Mouse (Mus musculus) kidney, embryonic 16.5 days (tissue): ENCODE measurements around the gene Tmem229b. TPM values are rescaled to one million over a fixed set of nuclear protein-coding genes. Genes with fewer than 3 reads are reported as not detected.
A peak's percentile ranks its signal among the peaks of the same experiment; 100 is the strongest.

ENCODE experiments used
- ATAC-seq: fragments of 200-750 bp; cut with Nextera tagmentation; 2 replicates; pipeline ENCODE4 v1.8.0; 2017; ENCODE audit warnings: moderate TSS enrichment; ENCODE audit not compliant: low FRiP score, low TSS enrichment
- H3K27ac ChIP-seq: fragments of 300-500 bp; sonication (generic); 2 replicates; pipeline ENCODE4 v1.5.1; 2014; ENCODE audit warnings: low read length
- H3K27me3 ChIP-seq: fragments of 300-500 bp; sonication (generic); 2 replicates; pipeline ENCODE4 v1.6.1; 2014; ENCODE audit warnings: low read length, control low read depth, mixed read lengths; ENCODE audit not compliant: insufficient read depth
- H3K36me3 ChIP-seq: fragments of 300-500 bp; sonication (generic); 2 replicates; pipeline ENCODE4 v1.6.1; 2014; ENCODE audit warnings: low read length, control low read depth, mixed read lengths; ENCODE audit not compliant: insufficient read depth
- H3K4me1 ChIP-seq: fragments of 300-500 bp; sonication (generic); 2 replicates; pipeline ENCODE4 v1.6.1; 2014; ENCODE audit warnings: low read length, control low read depth, mixed read lengths; ENCODE audit not compliant: insufficient read depth
- H3K4me2 ChIP-seq: fragments of 300-500 bp; sonication (generic); replicated peaks from 2 replicates; pipeline ENCODE4 v1.6.1; 2014; ENCODE audit warnings: low read depth, low read length
- H3K4me3 ChIP-seq: fragments of 300-500 bp; sonication (generic); 2 replicates; pipeline ENCODE4 v1.5.1; 2014; ENCODE audit warnings: mild to moderate bottlenecking, low read length
- H3K9ac ChIP-seq: fragments of 300-500 bp; sonication (generic); replicated peaks from 2 replicates; pipeline ENCODE4 v1.6.1; 2014; ENCODE audit warnings: low read length
- H3K9me3 ChIP-seq: fragments of 300-500 bp; sonication (generic); 2 replicates; pipeline ENCODE4 v1.6.1; 2016; ENCODE audit warnings: low read length, control low read depth
- WGBS: fragments of 180-500 bp; shearing (Covaris S2); extraction: QIAGEN DNeasy Blood & Tissue Kit; methylation state at CpG from one replicate; pipeline ENCODE4 v1.1.7; 2014; 5-methylcytosine and 5-hydroxymethylcytosine counted together
- polyA plus RNA-seq: library from polyadenylated mRNA; unstranded; fragments of >200 nt; fragmentation: Nextera tagmentation; extraction: Ambion mirVana; gene quantifications from 2 replicates; pipeline ENCODE4 v1.2.1, GENCODE M21; 2015

Gene Tmem229b
- polyA plus RNA-seq, 1 experiment from 2014 or later = 4.7 TPM

DNA sequence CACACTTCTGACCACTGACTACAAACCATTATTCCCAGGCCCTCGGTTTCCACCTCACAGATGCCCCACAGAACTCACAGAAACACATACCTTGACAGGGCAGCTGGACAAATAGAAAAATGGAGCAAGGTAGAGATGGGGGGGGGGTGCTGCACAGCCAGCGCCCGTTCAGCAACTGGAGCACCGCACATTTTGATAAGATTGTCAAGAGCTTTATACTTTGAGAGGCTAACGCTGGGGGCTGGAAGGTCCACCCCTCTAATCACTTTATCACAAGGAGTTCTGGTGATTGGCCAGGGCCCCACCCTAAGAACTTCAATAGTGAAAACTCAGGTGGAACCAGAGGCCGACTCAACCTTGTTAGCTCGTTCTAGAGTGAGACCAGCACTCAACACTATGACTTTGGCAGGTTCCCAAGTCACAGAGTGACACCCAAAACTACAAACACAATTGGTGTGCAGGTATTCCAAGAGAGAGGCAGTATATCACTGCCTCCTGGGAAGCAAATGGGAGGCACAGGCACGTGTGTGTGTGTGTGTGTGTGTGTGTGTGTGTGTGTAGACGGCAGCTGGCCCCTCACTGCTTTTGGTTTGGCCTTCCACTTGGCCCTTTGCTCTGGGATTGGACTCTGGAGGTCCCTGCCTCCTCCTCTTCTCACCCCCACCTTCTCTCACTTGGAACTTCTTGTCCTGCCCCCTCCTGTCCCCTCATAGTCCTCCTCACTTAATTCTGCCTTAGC is 24.0 kb downstream of the Tmem229b start:
- no peaks in the 10 kb centered on the region for H3K27me3 ChIP-seq
- no peaks in the 10 kb centered on the region for H3K9me3 ChIP-seq
- ATAC-seq = no peak
- H3K4me2 ChIP-seq = no peak overlapping the region
- no peaks in the 10 kb centered on the region for H3K36me3 ChIP-seq
- WGBS = 54% methylated on average over 9 of the region's 9 CpGs
- no peaks in the 10 kb centered on the region for H3K4me1 ChIP-seq
- H3K9ac ChIP-seq = no peak overlapping the region
- no peak overlapping the region for H3K27ac ChIP-seq
- no peak overlapping the region for H3K4me3 ChIP-seq

DNA sequence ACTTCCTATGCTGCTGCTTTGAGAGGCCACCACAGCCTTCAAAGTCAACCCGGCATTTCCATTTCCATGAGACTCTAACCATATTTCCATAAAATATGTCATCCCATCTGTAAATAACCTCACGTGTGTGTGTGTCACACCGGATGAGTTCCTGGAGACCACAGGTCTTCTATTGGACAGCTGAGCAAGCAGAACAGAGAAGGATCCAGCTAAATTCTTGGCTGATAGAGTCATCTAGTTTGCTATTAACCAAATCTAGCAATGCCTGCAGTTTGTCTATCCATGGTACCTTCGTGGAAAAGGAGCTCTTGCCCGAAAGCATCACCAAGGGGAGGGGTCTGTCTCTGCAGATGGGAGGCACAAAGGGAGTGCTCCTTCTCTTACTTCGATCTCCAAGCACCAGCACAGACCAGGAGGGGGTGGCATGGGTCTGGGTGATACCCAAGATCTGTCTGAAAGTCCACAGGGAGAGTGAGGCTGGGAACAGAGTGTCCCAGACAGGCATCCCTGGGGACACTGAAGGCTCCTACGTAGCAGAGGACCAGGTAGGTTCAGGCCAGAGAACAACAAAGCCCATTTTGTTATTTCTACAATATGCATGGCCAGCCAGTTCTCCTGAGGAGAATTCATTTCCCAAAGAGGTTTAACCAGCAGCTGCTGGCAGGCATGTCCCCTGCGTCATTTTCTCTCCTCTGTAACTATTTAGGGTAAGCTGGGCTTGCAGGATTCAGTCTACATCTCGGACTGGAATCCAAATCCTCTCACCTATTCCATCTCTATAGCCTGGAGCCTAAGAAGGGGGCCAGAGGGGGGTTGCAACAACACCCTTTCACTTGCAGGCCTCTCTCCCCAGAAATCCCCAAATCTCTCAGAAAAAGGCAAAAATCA is 25.2 kb downstream of the Tmem229b start:
- 62% methylated on average over 9 of the region's 9 CpGs for WGBS
- peak; percentile 64 for ATAC-seq
- no peak overlapping the region for H3K27ac ChIP-seq

GRCm38 (mm10) chr12:78981131-78981530 is 26.3 kb downstream of the Tmem229b start:
- WGBS = 69% methylated on average over 2 of the region's 2 CpGs
- no peaks in the 10 kb centered on the region for H3K27me3 ChIP-seq
- no peak overlapping the region for H3K9ac ChIP-seq
- H3K27ac ChIP-seq = no peak overlapping the region
- ATAC-seq = no peak
- H3K4me1 ChIP-seq = no peaks in the 10 kb centered on the region
- H3K4me3 ChIP-seq = no peak overlapping the region
- H3K36me3 ChIP-seq = no peaks in the 10 kb centered on the region
- no peaks in the 10 kb centered on the region for H3K9me3 ChIP-seq
- no peak overlapping the region for H3K4me2 ChIP-seq

More for the DNA sequence above, 25.2 kb downstream of the Tmem229b start:
- H3K4me1 ChIP-seq = no peaks in the 10 kb centered on the region
- no peak overlapping the region for H3K9ac ChIP-seq
- H3K4me3 ChIP-seq = no peak overlapping the region
- H3K9me3 ChIP-seq = no peaks in the 10 kb centered on the region
- H3K27me3 ChIP-seq = no peaks in the 10 kb centered on the region
- H3K4me2 ChIP-seq = no peak overlapping the region
- H3K36me3 ChIP-seq = no peaks in the 10 kb centered on the region

DNA sequence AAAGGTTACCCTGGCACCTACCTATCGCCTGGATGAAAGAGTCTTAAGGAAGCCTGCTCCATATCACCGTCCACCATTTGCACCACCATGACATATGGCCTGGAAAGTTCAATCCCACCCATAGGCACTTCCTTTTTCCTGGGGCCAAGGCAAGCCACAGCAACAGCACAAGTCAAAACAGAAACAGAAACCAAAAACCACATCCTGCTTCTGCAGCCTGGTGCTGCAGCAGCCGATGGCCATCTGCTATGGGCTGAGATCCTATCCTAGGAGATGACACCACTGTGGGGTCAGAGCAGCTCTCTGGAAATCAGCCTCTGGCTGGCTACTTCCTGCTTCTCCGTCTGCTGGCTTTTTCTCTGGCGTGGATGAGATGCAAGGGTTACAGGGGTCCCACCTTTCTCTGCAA is 26.7 kb downstream of the Tmem229b start:
- 58% methylated on average over 5 of the region's 5 CpGs for WGBS
- no peaks in the 10 kb centered on the region for H3K27me3 ChIP-seq
- H3K36me3 ChIP-seq = no peaks in the 10 kb centered on the region
- H3K9me3 ChIP-seq = no peaks in the 10 kb centered on the region
- H3K4me1 ChIP-seq = no peaks in the 10 kb centered on the region
- no peak for ATAC-seq
- H3K27ac ChIP-seq = no peak overlapping the region
- no peak overlapping the region for H3K4me3 ChIP-seq
- no peak overlapping the region for H3K9ac ChIP-seq
- no peak overlapping the region for H3K4me2 ChIP-seq

- no peak for ATAC-seq
- no peaks in the 10 kb centered on the region for H3K27me3 ChIP-seq
- H3K4me3 ChIP-seq = no peak overlapping the region
- H3K4me2 ChIP-seq = no peak overlapping the region
- H3K27ac ChIP-seq = no peak overlapping the region
- no peaks in the 10 kb centered on the region for H3K9me3 ChIP-seq
- 89% methylated on average over 4 of the region's 4 CpGs for WGBS
- no peak overlapping the region for H3K9ac ChIP-seq
- no peaks in the 10 kb centered on the region for H3K36me3 ChIP-seq
- H3K4me1 ChIP-seq = no peaks in the 10 kb centered on the region
Observed at GRCm38 (mm10) chr12:78977552-78977951, 29.9 kb downstream of the Tmem229b start.

DNA sequence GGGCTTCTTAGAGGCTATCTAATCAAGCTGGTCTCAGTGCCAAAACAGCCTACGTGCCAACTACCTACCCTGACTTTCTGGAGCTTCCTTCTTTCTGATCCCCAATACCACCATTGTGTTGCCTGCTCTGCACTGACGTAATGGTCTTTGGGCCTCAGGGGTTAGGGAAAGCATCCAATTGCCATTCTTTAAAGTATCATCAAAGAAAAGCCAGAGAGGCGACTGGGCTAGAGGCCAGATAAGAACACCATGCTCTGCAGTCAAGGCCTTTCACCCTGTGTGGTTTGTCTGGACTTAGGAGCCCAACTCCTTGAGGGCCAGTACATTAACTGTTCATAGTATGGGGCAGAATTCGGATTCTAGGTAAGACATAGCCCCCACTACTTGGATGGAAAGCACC is 30.3 kb downstream of the Tmem229b start:
- H3K4me1 ChIP-seq = no peaks in the 10 kb centered on the region
- no peak for ATAC-seq
- WGBS = 75% methylated on average over 4 of the region's 4 CpGs
- H3K27ac ChIP-seq = no peak overlapping the region
- no peaks in the 10 kb centered on the region for H3K9me3 ChIP-seq
- H3K4me3 ChIP-seq = no peak overlapping the region
- H3K4me2 ChIP-seq = no peak overlapping the region
- no peaks in the 10 kb centered on the region for H3K36me3 ChIP-seq
- no peak overlapping the region for H3K9ac ChIP-seq
- H3K27me3 ChIP-seq = no peaks in the 10 kb centered on the region

- WGBS = 91% methylated on average over 4 of the region's 4 CpGs
- Histone ChIP-seq H3K4me1 (no peaks in the 10 kb centered on the region), H3K9me3 (no peaks in the 10 kb centered on the region)
Observed at GRCm38 (mm10) chr12:78975836-78976235, 31.6 kb downstream of the Tmem229b start.

DNA sequence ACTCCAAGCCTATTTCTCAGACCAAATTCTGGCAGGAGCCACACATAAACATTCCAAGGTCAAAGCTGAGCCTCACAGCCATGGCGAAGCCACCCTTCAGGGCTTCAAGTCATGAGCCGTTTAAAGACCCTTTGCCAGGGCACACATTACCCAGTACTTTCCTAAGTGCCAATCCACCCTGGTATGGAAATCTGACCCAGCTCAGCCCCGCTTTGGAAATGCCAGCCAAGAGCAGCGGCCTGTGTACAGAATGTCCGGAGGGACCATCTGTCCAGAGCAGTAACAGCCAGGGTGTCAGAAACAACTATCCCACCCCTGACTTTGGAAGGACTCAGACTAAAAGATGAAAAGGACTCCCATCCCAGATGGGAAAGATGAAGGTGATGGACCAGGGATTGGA is 32.7 kb downstream of the Tmem229b start:
- H3K4me1 ChIP-seq = no peaks in the 10 kb centered on the region
- ATAC-seq = no peak
- no peaks in the 10 kb centered on the region for H3K27me3 ChIP-seq
- H3K9ac ChIP-seq = no peak overlapping the region
- H3K36me3 ChIP-seq = no peaks in the 10 kb centered on the region
- no peak overlapping the region for H3K4me2 ChIP-seq
- no peak overlapping the region for H3K27ac ChIP-seq
- H3K9me3 ChIP-seq = no peaks in the 10 kb centered on the region
- no peak overlapping the region for H3K4me3 ChIP-seq
- WGBS = 82% methylated on average over 5 of the region's 5 CpGs

More at GRCm38 (mm10) chr12:78975836-78976235, 31.6 kb downstream of the Tmem229b start:
- H3K4me2 ChIP-seq = no peak overlapping the region
- H3K36me3 ChIP-seq = no peaks in the 10 kb centered on the region
- no peak for ATAC-seq
- no peak overlapping the region for H3K9ac ChIP-seq
- no peak overlapping the region for H3K4me3 ChIP-seq
- H3K27me3 ChIP-seq = no peaks in the 10 kb centered on the region
- no peak overlapping the region for H3K27ac ChIP-seq

DNA sequence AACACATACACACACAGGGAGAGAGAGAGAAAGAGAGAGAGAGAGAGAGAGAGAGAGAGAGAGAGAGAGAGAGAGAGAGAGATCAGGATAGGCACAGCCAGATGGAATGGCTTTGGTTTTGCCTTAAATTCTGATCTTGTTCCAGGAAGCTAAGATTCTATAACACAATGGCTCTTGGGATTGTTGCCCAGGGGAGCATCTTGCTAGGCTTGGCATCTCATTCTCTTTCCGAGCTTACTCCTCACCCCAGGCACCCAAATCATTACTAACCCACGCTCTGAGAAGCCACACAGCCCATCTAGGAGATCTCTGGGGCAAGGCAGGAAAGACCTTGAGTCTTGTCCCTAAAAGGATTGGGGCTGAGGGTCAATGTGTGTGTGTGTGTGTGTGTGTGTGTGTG is 33.6 kb downstream of the Tmem229b start:
- Histone ChIP-seq H3K36me3 (no peaks in the 10 kb centered on the region), H3K4me3 (no peak overlapping the region), H3K27ac (no peak overlapping the region), H3K9ac (no peak overlapping the region), H3K27me3 (no peaks in the 10 kb centered on the region), H3K4me2 (no peak overlapping the region), H3K4me1 (no peaks in the 10 kb centered on the region), H3K9me3 (no peaks in the 10 kb centered on the region)
- ATAC-seq = no peak
- WGBS = 86% methylated on average over 2 of the region's 2 CpGs

- no peak overlapping the region for H3K9ac ChIP-seq
- no peaks in the 10 kb centered on the region for H3K27me3 ChIP-seq
- ATAC-seq = no peak
- H3K4me3 ChIP-seq = no peak overlapping the region
- H3K36me3 ChIP-seq = no peaks in the 10 kb centered on the region
- H3K4me1 ChIP-seq = no peaks in the 10 kb centered on the region
- H3K27ac ChIP-seq = no peak overlapping the region
- H3K9me3 ChIP-seq = no peaks in the 10 kb centered on the region
- 57% methylated on average over 2 of the region's 2 CpGs for WGBS
- no peak overlapping the region for H3K4me2 ChIP-seq
Observed at GRCm38 (mm10) chr12:78971649-78972048, 35.8 kb downstream of the Tmem229b start.
